In the genomic region with DNA sequence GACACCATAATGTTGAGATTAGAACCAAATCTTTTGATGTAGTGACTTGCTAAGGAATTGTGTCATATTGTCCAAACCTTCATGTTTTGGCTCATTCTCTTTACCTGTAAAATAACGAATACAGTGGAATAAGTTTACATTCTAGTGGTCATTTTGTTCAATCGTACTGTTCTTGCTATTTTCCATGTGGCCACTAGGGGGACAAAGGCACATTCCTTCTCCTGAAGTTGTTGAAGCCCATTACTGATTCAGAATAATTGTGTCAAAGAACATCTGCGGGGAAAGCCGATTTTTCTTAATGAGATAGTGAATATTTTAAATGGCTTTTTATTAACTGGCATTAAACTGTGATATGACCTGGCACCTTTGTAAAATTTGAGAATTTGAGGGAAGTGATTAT, we compare ENCODE assay signal across 12 mouse cellular contexts. TPM values are rescaled to one million over a fixed set of nuclear protein-coding genes. Genes with fewer than 3 reads are reported as not detected.
A peak's percentile ranks its signal among the peaks of the same experiment; 100 is the strongest.
DNase-seq lines count a peak whose midpoint lies in the region; ATAC-seq and TF ChIP-seq lines count a peak whose summit lies in the region.
"Had no signal": no experiment of that assay in that cellular context is flagged by ENCODE, and none has a peak within 500 bp of the region (broad histone marks: within the 10 kb centered on the region; RNA-seq: fewer than 3 reads in every experiment).

No protein-coding gene starts in this region.

- H3K9me3 ChIP-seq in embryonic facial prominence, embryonic 11.5 days (replicated peaks; ENCODE audit: control insufficient read depth, low read length) = no peaks in the 10 kb centered on the region
- H3K9me3 ChIP-seq in embryonic facial prominence, embryonic 10.5 days = no peaks in the 10 kb centered on the region
- no peaks in the 10 kb centered on the region for H3K9me3 ChIP-seq in G1E (replicated peaks)
- no peaks in the 10 kb centered on the region for H3K9me3 ChIP-seq in lung, postnatal 0 days (ENCODE audit: low read length)
- H3K9me3 ChIP-seq: liver, embryonic 15.5 days had no signal

- no peaks in the 10 kb centered on the region for H3K36me3 ChIP-seq in embryonic facial prominence, embryonic 11.5 days (replicated peaks; ENCODE audit: control insufficient read depth, insufficient read depth, low read depth, low read length)
- H3K36me3 ChIP-seq in embryonic facial prominence, embryonic 10.5 days (replicated peaks) = no peaks in the 10 kb centered on the region
- H3K36me3 ChIP-seq in G1E (replicated peaks) = no peaks in the 10 kb centered on the region
- no peaks in the 10 kb centered on the region for H3K36me3 ChIP-seq in lung, postnatal 0 days (ENCODE audit: insufficient read depth, low read length)
- H3K36me3 ChIP-seq: liver, embryonic 15.5 days had no signal

- no peak overlapping the region for H3K4me3 ChIP-seq in embryonic facial prominence, embryonic 11.5 days (ENCODE audit: low read depth, low read length)
- H3K4me3 ChIP-seq in embryonic facial prominence, embryonic 10.5 days = no peak overlapping the region
- no peak overlapping the region for H3K4me3 ChIP-seq in layer of hippocampus, adult 2 months
- no peak overlapping the region for H3K4me3 ChIP-seq in G1E (ENCODE audit: low read depth, low read length)
- H3K4me3 ChIP-seq in lung, postnatal 0 days (ENCODE audit: low read depth, low read length) = no peak overlapping the region
- H3K4me3 ChIP-seq: liver, embryonic 15.5 days had no signal

- no peak overlapping the region for H3K27ac ChIP-seq in embryonic facial prominence, embryonic 11.5 days (replicated peaks; ENCODE audit: low read depth, low read length)
- no peak overlapping the region for H3K27ac ChIP-seq in embryonic facial prominence, embryonic 10.5 days (replicated peaks)
- no peak overlapping the region for H3K27ac ChIP-seq in layer of hippocampus, adult 2 months
- H3K27ac ChIP-seq in lung, postnatal 0 days (ENCODE audit: low read length) = no peak overlapping the region
- H3K27ac ChIP-seq: liver, embryonic 15.5 days had no signal

- no peak for TF ChIP-seq EP300 in lung, postnatal 0 days (IDR thresholded peaks at IDR 0.05)

- no peaks in the 10 kb centered on the region for H3K27me3 ChIP-seq in embryonic facial prominence, embryonic 11.5 days (ENCODE audit: control insufficient read depth, insufficient read depth, low read length)
- H3K27me3 ChIP-seq in embryonic facial prominence, embryonic 10.5 days (replicated peaks; ENCODE audit: low read depth, poor library complexity, severe bottlenecking) = peaks cover 9% of the 10 kb centered on the region
- peaks cover 10% of the 10 kb centered on the region; the same call in 1 of the 2 replicates for H3K27me3 ChIP-seq in G1E (ENCODE audit: insufficient read depth, low read length)
- H3K27me3 ChIP-seq in lung, postnatal 0 days (replicated peaks; ENCODE audit: insufficient read depth, low read length) = 0 out of 2 replicates have a peak, but pooled peaks cover 2% of the 10 kb centered on the region

- WGBS in embryonic facial prominence, embryonic 11.5 days = 47% methylated on average over 4 of the region's 4 CpGs
- 50% methylated on average over 4 of the region's 4 CpGs for WGBS in embryonic facial prominence, embryonic 10.5 days
- WGBS in lung, postnatal 0 days = 31% methylated on average over 4 of the region's 4 CpGs

- H3K4me1 ChIP-seq in embryonic facial prominence, embryonic 11.5 days (ENCODE audit: control insufficient read depth, insufficient read depth, low read length) = no peaks in the 10 kb centered on the region
- H3K4me1 ChIP-seq in embryonic facial prominence, embryonic 10.5 days = peaks cover 2% of the 10 kb centered on the region
- H3K4me1 ChIP-seq in G1E (ENCODE audit: insufficient read depth, low read depth, low read length) = no peaks in the 10 kb centered on the region
- H3K4me1 ChIP-seq in lung, postnatal 0 days (ENCODE audit: insufficient read depth, low read depth, low read length) = no peaks in the 10 kb centered on the region
- H3K4me1 ChIP-seq: liver, embryonic 15.5 days had no signal

- H3K9ac ChIP-seq in embryonic facial prominence, embryonic 11.5 days (replicated peaks; ENCODE audit: low read length) = no peak overlapping the region
- H3K9ac ChIP-seq in lung, postnatal 0 days (replicated peaks; ENCODE audit: low read depth) = no peak overlapping the region
- H3K9ac ChIP-seq: liver, embryonic 15.5 days had no signal

- ATAC-seq in embryonic facial prominence, embryonic 11.5 days (replicated peaks; ENCODE audit: insufficient number of reproducible peaks, low FRiP score, low TSS enrichment, low read depth) = no peak
- ATAC-seq in G1E (ENCODE audit: extremely low read depth, insufficient number of reproducible peaks, low FRiP score, poor library complexity, severe bottlenecking) = no peak
- ATAC-seq in lung, postnatal 0 days = no peak
- ATAC-seq: intestine, embryonic 16.5 days had no signal

- DNase-seq in embryonic facial prominence, embryonic 11.5 days (ENCODE audit: low spot score) = peak; percentile 53
- no peak for DNase-seq in embryonic facial prominence, embryonic 10.5 days (ENCODE audit: low spot score)
- DNase-seq in layer of hippocampus, adult 2 months (ENCODE audit: low spot score in 2 of 2) = peak in 1 of 2 experiments; percentile 29
- no peak for DNase-seq in layer of hippocampus, postnatal 36 days
- no peak for DNase-seq in G1E (ENCODE audit: low spot score)
- DNase-seq in lung, postnatal 0 days (ENCODE audit: low spot score) = peak; percentile 46
- DNase-seq in urinary bladder, postnatal 14 days (ENCODE audit: low spot score) = no peak
- no peak for DNase-seq in right cerebral cortex, postnatal 36 days (ENCODE audit: low spot score in 2 of 2)
- DNase-seq: gastrocnemius, postnatal 25 days; thymus, postnatal 36 days had no signal

- peak; percentile 97 for TF ChIP-seq CTCF in layer of hippocampus, adult 2 months (conservative IDR thresholded peaks at IDR 0.05)
- TF ChIP-seq CTCF in G1E (IDR thresholded peaks at IDR 0.05; ENCODE audit: low read depth, low read length) = peak; percentile 39
- peak; percentile 92 for TF ChIP-seq CTCF in lung, postnatal 0 days (IDR thresholded peaks at IDR 0.05)

- no peak overlapping the region for H3K4me2 ChIP-seq in embryonic facial prominence, embryonic 11.5 days (ENCODE audit: low read depth, low read length)
- no peak overlapping the region for H3K4me2 ChIP-seq in lung, postnatal 0 days (replicated peaks; ENCODE audit: low read depth, low read length)
- H3K4me2 ChIP-seq: liver, embryonic 15.5 days had no signal

RNA-seq across cellular contexts. Expression of a gene that starts 7.5 kb away (rescaled TPM):
- 14.6 and 15.8 TPM in 2 replicates for polyA plus RNA-seq in embryonic facial prominence, embryonic 11.5 days (2014; fragmentation: Nextera tagmentation; extraction: Ambion mirVana)
- 15.2 and 15.9 TPM in 2 replicates for polyA plus RNA-seq in embryonic facial prominence, embryonic 10.5 days (2016; fragmentation: Nextera tagmentation; extraction: Ambion mirVana)
- 1 to 10 TPM; 4.8 to 4.9 TPM for total RNA-seq in layer of hippocampus, adult 2 months (2021)
- 1 to 10 TPM; 5.4 to 5.5 TPM for total RNA-seq in layer of hippocampus, postnatal 36 days (2021)
- total RNA-seq in G1E (2014; fragmentation: Nextera tagmentation) (not detected in 2 replicates), G1E (2017) (0.11 TPM in 1 of 2 replicates, not detected in the other)
- not detected in 2 replicates for polyA plus RNA-seq in G1E (2012)
- 0.48 and 0.51 TPM in 2 replicates for polyA plus RNA-seq in lung, postnatal 0 days (2015; fragmentation: Nextera tagmentation; extraction: Ambion mirVana)

Comparison
In these comparisons a context has a peak if more than half of its experiments do, and no peak if none do; other contexts are left out.
1. DNase-seq: peak in embryonic facial prominence, embryonic 11.5 days (single experiment) and lung, postnatal 0 days (single experiment); none in embryonic facial prominence, embryonic 10.5 days (single experiment), layer of hippocampus, postnatal 36 days (0 of 2), G1E (single experiment), urinary bladder, postnatal 14 days (single experiment) and right cerebral cortex, postnatal 36 days (0 of 2).
2. CTCF ChIP-seq: peak in every context shown above with its lines; median percentile 97 in layer of hippocampus, adult 2 months; 92 in lung, postnatal 0 days; 39 in G1E.
3. RNA of a gene that starts 7.5 kb away (polyA plus RNA-seq): 15.2 to 15.9 TPM in embryonic facial prominence, embryonic 10.5 days and 14.6 to 15.8 TPM in embryonic facial prominence, embryonic 11.5 days; 0.48 to 0.51 TPM in lung, postnatal 0 days and not detected in G1E; every median in the first group is over 10 times any median in the second.